8 mouse cellular contexts compared by ENCODE assay signal in genomic region chr10:108162297-108163020, GRCm38 (mm10). TPM values are rescaled to one million over a fixed set of nuclear protein-coding genes. Genes with fewer than 3 reads are reported as not detected.
A peak's percentile ranks its signal among the peaks of the same experiment; 100 is the strongest.
DNase-seq lines count a peak whose midpoint lies in the region; ATAC-seq and TF ChIP-seq lines count a peak whose summit lies in the region.

No protein-coding gene starts in this region.

- peaks cover 38% of the 10 kb centered on the region for H3K4me1 ChIP-seq in erythroblast, embryonic 14.5 days (ENCODE audit: control insufficient read depth)
- H3K4me1 ChIP-seq in hindbrain, embryonic 12.5 days = peaks cover 20% of the 10 kb centered on the region
- peaks cover 14% of the 10 kb centered on the region; the same call in 1 of the 2 replicates for H3K4me1 ChIP-seq in midbrain, postnatal 0 days (ENCODE audit: insufficient read depth, low read length)

- no peak for DNase-seq in layer of hippocampus, adult 2 months (ENCODE audit: low spot score in 2 of 2)
- no peak for DNase-seq in layer of hippocampus, adult 11-12 months (ENCODE audit: low spot score)
- peak; percentile 47 for DNase-seq in liver
- no peak for DNase-seq in midbrain, postnatal 0 days (ENCODE audit: low spot score)
- peak; percentile 75 for DNase-seq in thymus, postnatal 4 days

- peak overlapping the region; percentile 99 for H3K27ac ChIP-seq in layer of hippocampus, adult 2 months
- peak overlapping the region; percentile 99 for H3K27ac ChIP-seq in hindbrain, embryonic 12.5 days
- H3K27ac ChIP-seq in midbrain, postnatal 0 days (ENCODE audit: low read depth, low read length) = peak overlapping the region; percentile 100

- peak overlapping the region; percentile 100 for H3K9ac ChIP-seq in hindbrain, embryonic 12.5 days
- H3K9ac ChIP-seq in midbrain, postnatal 0 days (replicated peaks; ENCODE audit: low read length, poor library complexity, severe bottlenecking) = peak overlapping the region; percentile 99

- H3K4me3 ChIP-seq in layer of hippocampus, adult 2 months = peak overlapping the region; percentile 100
- peak overlapping the region; percentile 100 for H3K4me3 ChIP-seq in erythroblast, embryonic 14.5 days (replicated peaks)
- H3K4me3 ChIP-seq in hindbrain, embryonic 12.5 days = peak overlapping the region; percentile 94
- H3K4me3 ChIP-seq in midbrain, postnatal 0 days (ENCODE audit: low read depth, low read length) = peak overlapping the region; percentile 100

- peak; percentile 13 for ATAC-seq in activated CD4-positive, CD25-positive, alpha-beta regulatory T cell, adult 4 months
- peak; percentile 71 for ATAC-seq in hindbrain, embryonic 12.5 days (ENCODE audit: low FRiP score)
- peak; percentile 69 for ATAC-seq in midbrain, postnatal 0 days (ENCODE audit: low FRiP score)

- H3K9me3 ChIP-seq in erythroblast, embryonic 14.5 days (ENCODE audit: control insufficient read depth, low read length) = no peaks in the 10 kb centered on the region
- no peaks in the 10 kb centered on the region for H3K9me3 ChIP-seq in hindbrain, embryonic 12.5 days (replicated peaks)
- no peaks in the 10 kb centered on the region for H3K9me3 ChIP-seq in midbrain, postnatal 0 days (ENCODE audit: low read length)

- WGBS in hindbrain, embryonic 12.5 days = under 1% methylated on average over 64 of the region's 79 CpGs
- WGBS in midbrain, postnatal 0 days = under 1% methylated on average over 46 of the region's 79 CpGs

- H3K36me3 ChIP-seq in erythroblast, embryonic 14.5 days (ENCODE audit: control insufficient read depth) = peaks cover 18% of the 10 kb centered on the region
- H3K36me3 ChIP-seq in hindbrain, embryonic 12.5 days = no peaks in the 10 kb centered on the region
- H3K36me3 ChIP-seq in midbrain, postnatal 0 days (ENCODE audit: insufficient read depth, low read length) = no peaks in the 10 kb centered on the region

- H3K4me2 ChIP-seq in hindbrain, embryonic 12.5 days (replicated peaks) = peak overlapping the region; percentile 74
- H3K4me2 ChIP-seq in midbrain, postnatal 0 days (ENCODE audit: low read depth, low read length, poor library complexity, severe bottlenecking) = peak overlapping the region; percentile 69

- no peak for TF ChIP-seq CTCF in layer of hippocampus, adult 2 months (conservative IDR thresholded peaks at IDR 0.05)
- TF ChIP-seq CTCF in midbrain, postnatal 0 days (IDR thresholded peaks at IDR 0.05) = no peak

- H3K27me3 ChIP-seq in erythroblast, embryonic 14.5 days (ENCODE audit: control insufficient read depth) = peaks cover 12% of the 10 kb centered on the region
- no peaks in the 10 kb centered on the region for H3K27me3 ChIP-seq in hindbrain, embryonic 12.5 days
- no peaks in the 10 kb centered on the region for H3K27me3 ChIP-seq in midbrain, postnatal 0 days (ENCODE audit: insufficient read depth, low read length)

RNA-seq across cellular contexts. Expression of gene Ppp1r12a, which starts 0.5 kb away (rescaled TPM):
- total RNA-seq in layer of hippocampus, adult 2 months (2021) = 100 to 1,000 TPM; 128 to 133 TPM
- 100 to 1,000 TPM; 253 to 272 TPM for polyA plus RNA-seq in activated CD4-positive, CD25-positive, alpha-beta regulatory T cell, adult 4 months (2017; shearing (Covaris generic))
- polyA plus RNA-seq in erythroblast, embryonic 14.5 days (2012) = 0.72 and 1.0 TPM in 2 replicates
- polyA plus RNA-seq in hindbrain, embryonic 12.5 days (2016; fragmentation: Nextera tagmentation; extraction: Ambion mirVana) = 88.6 and 93.0 TPM in 2 replicates
- total RNA-seq in midbrain, postnatal 0 days (2014; rRNA removed) = 71.7 and 83.9 TPM in 2 replicates
- polyA plus RNA-seq in midbrain, postnatal 0 days (2015; fragmentation: Nextera tagmentation; extraction: Ambion mirVana) = 52.0 and 54.3 TPM in 2 replicates

Comparison
In these comparisons a context has a peak if more than half of its experiments do, and no peak if none do; other contexts are left out.
1. DNase-seq: peak in liver (single experiment) and thymus, postnatal 4 days (single experiment); none in layer of hippocampus, adult 2 months (0 of 2), layer of hippocampus, adult 11-12 months (single experiment) and midbrain, postnatal 0 days (single experiment).
2. ATAC-seq: peak in every context shown above with its lines; median percentile 71 in hindbrain, embryonic 12.5 days; 69 in midbrain, postnatal 0 days; 13 in activated CD4-positive, CD25-positive, alpha-beta regulatory T cell, adult 4 months.
3. RNA of gene Ppp1r12a, which starts 0.5 kb away (polyA plus RNA-seq): 253 to 272 TPM in activated CD4-positive, CD25-positive, alpha-beta regulatory T cell, adult 4 months, 88.6 to 93.0 TPM in hindbrain, embryonic 12.5 days and 52.0 to 54.3 TPM in midbrain, postnatal 0 days; 0.72 to 1.0 TPM in erythroblast, embryonic 14.5 days; every median in the first group is over 10 times any median in the second.
4. Peak in every context shown above with its lines, with median percentiles within 50 percentile points of each other: H3K27ac ChIP-seq and H3K4me3 ChIP-seq.